Mouse (Mus musculus): ENCODE data around the gene Fam104a. TPM values are rescaled to one million over a fixed set of nuclear protein-coding genes. Genes with fewer than 3 reads are reported as not detected.
"Not testable (repeated sequence)": the region's sequence is repeated elsewhere in the genome, so short reads cannot be mapped to it uniquely, and the experiment has no call there.

Gene Fam104a
- total RNA-seq, 2 experiments from 2014 or later = 25.9 to 27.0 TPM

DNA sequence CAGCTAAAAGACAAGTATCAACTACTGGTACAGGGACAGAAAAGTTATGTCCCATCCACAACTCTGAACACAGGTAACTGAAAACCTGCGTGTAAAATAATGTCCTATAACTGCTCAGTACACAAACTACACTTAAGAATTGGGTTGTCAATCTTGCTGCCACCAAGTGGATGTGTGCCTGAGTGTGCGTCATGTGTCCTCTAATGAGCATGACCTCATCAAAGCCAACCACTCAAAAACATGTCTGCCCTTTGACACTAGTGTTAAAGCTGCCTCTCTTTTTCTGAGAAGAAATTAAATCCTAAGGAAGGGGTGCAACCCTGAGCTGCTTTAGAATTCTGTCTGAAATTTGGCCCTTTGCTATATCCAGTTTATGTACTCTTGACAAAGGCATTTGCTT is 19.7 kb downstream of the Fam104a start:
- no peak for DNase-seq

DNA sequence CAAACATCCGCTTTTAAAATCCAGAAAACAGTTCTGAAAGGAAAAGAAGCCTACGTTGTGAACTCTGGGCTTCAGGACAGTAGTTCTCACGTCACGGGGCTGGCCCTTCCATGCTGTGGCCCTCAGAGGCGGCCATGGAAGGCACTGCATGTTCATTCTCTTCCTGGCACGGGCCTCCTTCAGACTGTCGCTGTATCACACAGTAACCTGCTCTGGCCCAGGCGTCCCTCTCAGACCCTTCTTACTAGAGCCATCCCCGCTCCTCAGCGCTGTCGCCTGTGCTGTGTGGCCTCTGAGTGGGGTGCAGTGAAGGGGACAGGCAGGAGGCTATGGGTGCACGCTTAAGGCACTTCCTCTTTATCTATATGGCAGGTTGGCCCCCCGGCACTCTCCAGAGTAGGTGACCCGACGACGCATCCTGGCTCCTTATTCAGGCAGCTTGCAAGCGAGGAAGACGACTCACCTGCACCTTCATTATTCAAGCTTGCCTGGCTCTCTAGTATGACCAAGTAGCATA is 22.1 kb downstream of the Fam104a start:
- no peak for DNase-seq

DNA sequence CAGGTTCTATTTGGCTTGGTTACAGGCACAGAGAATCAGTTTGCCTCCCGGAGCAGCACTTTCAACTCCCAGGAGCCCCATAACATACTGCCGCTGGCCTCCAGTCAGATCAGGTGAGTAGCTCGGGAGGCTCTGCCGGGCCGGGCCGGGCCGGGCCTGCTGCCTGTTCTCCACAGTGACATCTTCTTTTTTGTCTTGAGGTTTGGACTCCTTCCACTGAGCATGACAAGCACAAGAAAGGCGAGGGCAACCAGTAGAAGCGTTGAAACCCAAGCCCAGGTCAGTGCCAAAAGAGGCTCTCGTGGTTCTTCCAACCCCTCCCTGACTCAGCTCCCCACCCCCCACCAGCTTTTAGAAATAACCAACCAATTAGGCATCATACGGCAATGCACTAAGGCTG is 23.0 kb downstream of the Fam104a start:
- DNase-seq = no peak

DNA sequence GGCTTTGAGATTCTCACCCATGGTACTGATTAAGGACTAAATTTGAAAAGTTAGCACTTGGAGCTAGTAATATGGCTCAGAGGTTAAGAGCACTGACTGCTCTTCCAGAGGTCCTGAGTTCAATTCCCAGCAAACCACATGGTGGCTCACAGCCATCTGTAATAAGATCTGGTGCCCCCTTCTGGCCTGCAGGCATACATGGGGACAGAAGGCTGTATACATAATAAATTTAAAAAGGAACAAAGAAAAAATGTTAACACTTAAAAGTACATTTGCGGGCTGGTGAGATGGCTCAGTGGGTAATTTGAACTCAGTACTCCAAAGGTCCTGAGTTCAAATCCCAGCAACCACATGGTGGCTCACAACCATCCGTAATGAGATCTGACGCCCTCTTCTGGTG is 23.7 kb downstream of the Fam104a start:
- not testable (repeated sequence) for DNase-seq

DNA sequence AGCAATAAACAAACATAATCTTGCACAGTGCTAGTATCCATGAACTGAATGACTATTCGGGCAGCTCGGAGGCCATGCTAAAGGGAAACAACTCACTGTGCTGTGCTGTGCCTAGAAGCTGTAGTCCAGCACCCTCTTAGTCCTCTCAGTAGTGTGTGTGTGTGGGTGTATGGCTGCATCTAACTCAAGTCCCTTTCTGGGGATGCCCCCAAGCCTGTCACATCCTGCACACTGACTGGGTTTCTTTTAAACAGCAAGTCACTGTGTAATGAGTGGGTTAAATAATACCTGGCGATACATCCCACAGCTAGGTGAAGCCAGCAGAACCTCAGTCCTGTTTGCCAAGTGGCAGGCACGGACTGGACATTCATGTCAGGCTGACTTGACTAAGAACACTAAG is 25.2 kb downstream of the Fam104a start:
- DNase-seq = no peak

DNA sequence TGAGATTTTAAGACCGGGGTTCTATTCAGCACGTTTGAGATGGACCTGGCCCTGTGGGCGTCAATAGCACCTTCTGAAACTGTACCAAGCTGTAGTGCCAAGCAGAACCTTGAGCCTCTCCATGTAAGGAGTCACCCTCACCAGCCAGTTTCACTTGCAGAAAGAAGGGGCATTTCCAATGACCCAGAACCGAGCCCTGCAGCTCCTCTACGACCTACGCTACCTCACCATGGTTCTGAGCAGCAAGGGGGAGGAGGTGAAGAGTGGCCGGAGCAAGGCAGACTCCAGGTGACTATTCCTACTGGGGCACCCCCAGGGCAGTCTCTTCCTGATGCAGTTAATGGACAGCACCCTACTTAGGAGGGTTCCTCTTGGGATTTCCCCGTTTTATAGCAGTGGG is 25.6 kb downstream of the Fam104a start:
- DNase-seq = no peak

DNA sequence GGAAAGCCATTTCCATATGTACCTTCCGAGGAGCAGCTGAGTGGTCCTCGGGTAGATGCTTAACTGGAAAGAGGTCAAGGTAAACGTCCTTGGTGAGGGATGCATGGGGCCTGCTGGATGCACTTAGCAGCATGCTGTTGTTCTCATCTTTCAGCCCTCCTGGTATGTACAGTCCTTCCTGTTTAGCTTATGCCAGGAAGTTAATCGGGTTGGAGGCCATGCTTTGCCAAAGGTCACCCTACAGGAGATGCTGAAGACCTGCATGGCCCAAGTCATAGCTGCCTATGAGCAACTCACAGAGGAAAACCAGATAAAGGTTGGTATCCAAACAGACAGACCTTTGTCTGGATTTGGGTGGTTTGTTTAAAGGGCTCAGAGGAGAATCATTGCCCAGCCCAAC is 26.7 kb downstream of the Fam104a start:
- no peak for DNase-seq

DNA sequence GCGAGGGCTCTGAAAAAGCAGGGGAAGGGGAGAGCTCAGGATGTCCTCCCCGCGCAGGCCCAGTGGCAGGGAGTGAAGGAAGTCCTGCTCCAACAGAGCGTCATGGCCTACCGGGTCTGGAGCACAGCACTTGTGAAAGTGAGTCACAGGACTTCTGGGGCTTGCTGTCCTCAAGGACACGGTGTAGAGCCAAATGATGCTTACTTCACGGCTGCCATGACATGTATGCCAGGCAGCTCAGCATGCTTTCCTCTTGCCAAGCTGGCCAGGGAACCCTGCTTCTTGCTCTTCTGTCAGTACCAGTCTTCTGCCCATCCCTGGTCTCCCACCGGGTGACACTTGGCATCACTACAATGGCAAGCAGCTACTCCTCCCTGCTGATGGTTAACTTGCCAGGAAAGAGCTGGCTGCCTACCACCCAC is 27.4 kb downstream of the Fam104a start:
- DNase-seq = peak; percentile 58

DNA sequence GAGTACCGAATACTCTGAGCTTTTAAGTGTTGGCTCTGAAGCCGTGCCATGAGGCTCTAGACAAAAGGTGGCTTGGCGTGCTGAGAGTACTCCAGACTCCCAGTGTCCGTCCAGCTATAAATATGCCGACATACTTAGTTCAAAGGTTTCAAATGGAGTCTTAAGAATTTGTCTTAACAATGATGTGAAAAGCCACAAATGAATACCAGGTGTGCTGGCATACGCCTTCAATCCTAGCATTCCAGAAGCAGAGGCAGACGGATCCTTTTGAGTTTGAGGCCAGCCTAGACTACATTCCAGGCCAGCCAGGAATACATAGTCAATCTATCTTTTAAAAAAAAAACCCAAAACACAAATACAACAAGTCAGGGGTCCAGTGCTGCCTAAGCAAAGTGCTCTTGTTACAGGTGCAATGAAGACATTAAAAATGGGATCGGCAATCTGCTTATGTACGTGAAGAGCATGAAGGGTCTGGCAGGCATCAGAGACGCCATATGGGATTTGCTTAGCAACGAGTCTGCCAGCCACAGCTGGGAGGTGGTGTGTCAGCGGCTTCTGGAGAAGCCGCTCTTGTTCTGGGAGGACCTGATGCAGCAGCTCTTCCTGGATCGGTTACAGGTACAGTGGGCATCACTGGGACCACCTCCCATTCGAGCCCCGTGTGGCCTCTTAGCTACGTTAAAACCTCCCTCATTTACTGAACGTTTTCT is 29.2 kb downstream of the Fam104a start:
- no peak for DNase-seq

DNA sequence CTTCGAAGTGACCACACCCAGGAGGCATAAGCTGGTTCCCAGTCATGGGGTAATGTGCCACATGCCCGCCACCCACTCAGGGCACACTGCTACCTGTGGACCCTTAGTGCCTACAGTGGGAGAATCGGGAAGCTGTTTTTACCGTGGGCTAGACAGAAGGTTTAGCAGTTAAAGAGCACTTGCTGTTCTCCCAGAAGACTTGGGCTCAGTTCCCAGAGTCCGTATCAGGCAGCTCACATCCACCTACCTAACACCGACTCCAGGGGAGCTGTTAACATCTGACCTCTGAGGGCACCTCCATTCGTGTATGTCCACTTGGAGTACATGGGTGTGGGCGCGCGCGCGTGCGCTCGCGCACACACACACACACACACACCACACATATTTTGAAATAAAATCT is 29.9 kb downstream of the Fam104a start:
- no peak for DNase-seq

DNA sequence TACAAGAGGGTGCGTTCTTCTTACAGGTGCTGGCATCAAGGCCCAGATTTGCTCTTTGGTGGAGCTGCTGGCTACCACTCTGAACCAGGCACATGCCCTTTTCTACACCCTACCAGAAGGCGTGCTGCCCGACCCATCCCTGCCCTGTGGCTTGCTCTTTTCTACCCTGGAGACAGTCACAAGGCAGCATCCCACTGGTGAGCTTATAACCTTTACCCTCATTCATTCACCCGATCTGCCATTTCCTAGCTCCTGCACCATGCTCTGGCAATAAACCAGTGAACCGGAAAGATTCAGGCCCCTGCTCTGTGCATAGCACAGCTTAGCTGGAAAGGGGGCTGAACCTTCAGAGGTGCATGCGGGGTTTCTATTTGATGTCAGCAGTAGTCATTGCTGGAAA is 31.4 kb downstream of the Fam104a start:
- no peak for DNase-seq

DNA sequence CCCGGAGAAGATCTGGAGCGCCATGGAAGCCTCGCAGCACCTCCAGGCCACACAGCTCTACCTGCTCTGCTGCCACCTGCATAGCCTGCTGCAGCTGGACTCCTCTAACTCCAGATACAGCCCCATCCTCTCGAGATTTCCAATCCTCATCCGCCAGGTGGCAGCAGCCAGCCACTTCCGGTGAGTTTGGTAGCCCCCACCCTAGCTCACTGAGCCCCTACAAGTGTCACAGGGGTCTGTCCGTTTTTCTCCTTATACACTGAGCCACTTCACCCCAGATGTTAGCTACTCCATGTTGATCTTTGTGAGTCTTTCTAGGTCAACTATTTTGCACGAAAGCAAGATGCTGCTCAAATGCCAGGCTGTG is 32.1 kb downstream of the Fam104a start:
- peak; percentile 35 for DNase-seq

DNA sequence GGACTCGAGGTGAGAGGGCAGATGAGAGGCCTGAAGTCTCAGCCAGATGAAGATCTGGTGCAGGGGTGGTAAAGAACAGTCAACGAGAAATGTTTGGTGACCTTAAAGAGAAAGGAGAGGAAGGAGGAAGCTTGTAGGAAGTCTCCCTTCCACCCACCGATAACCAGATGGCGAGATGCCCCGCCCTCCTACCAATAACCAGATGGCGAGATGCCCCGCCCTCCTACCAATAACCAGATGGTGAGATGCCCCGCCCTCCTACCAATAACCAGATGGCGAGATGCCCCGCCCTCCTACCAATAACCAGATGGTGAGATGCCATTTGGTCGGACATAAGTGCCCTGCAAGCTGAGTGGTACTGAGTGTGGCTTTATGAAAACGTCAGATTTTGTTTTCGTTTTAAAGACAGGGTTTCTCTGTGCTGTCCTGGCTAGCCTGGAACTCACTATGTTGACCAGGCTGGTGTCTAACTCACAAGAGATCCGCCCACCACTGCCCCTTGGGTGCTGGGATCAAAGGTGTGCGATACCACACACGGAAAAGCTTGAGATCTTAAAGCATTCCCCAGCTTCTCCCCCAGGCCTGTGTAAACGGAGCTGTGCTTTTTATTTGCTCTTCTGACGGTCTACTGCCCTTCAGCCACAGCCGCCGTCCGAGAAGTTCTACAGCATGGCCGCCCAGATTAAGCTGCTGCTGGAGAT is 32.6 kb downstream of the Fam104a start:
- no peak for DNase-seq

DNA sequence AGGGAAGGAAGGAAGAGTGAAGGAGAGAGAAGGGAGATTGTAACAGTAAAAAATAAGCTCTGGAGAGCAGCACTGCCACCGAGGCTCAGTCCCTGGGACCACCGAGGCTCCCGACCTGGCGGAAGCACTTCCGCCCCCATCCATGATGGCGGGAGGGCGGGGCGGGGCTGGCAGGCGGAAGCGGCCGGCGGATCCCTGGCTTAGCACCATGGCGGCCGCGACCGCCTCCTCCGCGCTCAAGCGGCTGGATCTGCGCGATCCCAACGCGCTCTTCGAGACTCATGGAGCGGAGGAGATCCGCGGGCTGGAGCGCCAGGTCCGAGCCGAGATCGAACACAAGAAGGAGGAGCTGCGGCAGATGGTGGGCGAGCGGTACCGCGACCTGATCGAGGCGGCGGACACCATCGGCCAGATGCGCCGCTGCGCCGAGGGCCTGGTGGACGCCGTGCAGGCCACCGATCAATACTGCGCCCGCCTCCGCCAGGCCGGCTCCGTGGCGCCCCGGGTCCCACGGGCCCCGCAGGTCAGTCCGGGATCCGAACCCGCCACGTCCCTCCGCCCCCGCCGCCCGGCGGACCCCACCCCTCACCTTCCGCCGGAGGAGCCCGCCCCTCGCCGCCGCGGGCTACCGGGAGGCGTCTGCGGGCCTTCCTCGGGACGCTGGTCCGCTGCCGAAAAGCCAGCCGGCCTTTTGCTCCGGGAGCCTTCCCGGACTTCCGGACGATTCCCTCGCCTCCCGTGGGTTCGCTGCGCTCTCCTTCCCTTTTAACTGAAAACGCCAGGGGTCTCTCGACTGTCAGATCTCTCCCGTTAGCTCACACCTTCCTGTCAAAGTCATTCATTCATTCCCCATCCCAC is 34.4 kb downstream of the Fam104a start, which contains the start of gene Slc39a11:
TSS of gene Slc39a11 (minus strand) at position 727 of the 858 bp plus-strand sequence.
- peak; percentile 84 for DNase-seq

DNA sequence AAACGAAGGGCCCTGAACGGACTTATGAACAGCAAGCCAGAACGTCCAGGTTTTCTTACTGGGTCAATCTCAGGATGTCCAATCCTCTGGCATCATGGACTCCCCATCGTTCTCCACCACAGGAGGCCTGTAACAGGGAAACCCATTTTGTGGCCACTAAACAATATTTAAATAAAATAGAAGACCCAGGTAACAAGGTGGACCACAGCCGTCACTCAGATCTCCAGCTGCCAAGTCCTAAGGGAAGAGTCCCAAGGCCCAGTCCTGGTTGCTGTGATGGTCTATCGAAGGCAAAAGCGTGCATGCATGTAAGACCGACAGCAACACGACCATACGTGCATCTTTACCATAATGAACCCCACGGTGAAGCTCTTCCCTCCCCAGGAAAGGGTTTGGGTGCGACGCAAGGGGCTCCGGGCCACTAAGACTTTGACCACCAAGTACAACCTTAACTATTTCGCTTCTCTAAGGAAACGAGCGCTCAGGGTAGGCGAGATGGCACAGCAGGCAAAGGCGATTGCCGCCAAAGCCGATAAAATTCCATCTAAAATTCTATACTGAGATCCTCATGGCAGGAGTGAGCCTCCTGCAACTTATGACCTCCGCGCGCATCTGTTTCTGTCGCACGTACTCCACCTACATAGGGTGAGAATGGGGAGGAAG is 35.1 kb downstream of the Fam104a start, which contains the start of gene Cog1:
TSS of gene Cog1 (plus strand) at position 480 of the 663 bp plus-strand sequence.
- no peak for DNase-seq

DNA sequence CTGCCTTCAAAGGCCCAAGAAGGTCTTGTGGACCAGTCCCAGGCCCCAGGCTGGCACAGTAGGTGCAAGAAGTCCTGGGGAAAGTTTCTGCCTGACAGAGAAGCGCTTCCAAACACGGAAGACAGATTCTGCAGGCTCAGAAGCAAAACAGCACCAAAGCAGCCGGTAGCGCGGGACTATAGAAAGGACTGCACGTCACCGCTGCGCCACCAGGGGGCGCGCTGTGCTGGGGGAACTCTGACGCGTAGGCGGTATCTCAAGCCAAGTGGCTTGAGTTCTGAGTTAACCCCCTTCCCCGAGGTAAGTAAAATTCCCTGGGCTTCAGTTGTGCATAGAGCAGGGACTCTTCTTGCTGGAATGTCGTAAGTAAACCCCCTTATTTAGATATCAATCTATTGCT is 35.8 kb downstream of the Fam104a start:
- DNase-seq = peak; percentile 92

DNA sequence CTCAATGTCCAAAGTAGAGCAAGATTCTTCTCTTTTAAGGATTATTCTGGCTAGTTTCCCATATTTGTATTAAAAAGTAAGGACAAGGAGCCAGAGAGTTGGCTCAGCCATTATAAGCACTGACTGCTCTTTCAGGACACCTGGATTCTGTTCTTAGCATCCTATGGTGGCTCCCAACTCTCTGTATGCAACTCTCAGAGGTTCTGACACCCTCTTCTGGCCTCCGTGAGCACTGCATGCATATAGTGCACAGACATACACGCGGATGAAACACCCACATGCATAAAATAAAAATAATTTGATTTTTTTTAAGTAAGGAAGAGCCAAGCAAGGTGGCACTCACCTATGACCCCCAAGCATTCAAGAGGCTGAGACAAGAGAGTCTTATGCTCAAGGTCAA is 38.8 kb downstream of the Fam104a start:
- no peak for DNase-seq

DNA sequence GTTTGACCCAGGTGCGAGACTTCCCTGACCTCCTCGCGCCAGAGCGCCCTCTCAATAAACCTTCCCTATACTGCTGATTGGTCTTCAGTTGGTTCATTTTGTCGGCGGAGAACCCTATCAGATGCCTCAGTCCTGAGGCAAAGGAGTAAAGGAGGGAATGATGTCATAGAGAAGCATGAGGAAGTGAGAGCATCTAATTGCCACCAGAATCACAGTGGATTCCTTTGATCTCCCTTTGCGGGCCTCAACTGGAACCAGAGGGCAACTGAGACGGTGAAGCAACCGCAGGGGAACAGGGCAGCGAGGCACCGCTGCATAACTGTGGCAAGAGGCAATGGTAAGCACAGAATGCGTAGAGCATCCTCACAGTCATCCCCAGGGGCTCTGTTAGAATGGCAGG is 45.3 kb downstream of the Fam104a start:
- no peak for DNase-seq

DNA sequence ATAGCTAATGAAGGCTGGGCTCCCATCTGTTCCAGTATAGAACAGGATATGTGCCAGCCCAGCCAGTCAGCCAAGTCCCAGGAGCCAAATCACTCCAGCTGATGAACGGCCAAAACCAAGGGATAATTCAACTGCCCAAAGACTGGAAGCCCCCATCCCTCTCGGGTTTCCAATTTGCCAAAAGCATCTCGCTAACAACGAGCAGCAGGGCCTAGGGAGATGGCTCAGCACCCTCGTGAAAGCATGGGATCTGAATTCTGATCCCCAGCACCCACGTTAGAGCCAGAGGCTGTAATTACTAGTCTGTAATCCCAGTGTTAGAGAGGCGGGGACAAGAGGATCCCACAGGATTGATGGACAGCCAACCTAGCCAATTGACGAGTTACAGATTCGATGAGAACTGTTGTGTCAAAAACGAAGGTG is 49.2 kb downstream of the Fam104a start:
- DNase-seq = no peak

DNA sequence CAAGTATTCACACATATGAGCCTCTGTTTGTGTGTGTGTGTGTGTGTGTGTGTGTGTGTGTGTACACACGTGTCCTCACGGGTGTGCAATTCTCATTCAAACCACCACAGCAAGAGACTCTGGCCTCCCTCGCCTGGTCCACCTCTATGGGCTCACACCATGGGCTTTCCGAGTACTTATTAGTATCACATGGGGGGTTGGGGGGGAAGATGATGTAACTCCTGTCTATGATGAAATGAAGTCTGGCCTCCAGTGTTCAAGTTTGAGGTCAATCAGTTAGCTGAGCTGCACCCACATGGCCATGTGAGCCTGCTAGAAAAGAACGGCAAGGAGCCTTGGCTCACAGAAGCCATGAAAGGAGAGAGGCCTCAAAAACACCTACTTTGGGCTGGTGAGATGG is 50.6 kb downstream of the Fam104a start:
- no peak for DNase-seq

DNA sequence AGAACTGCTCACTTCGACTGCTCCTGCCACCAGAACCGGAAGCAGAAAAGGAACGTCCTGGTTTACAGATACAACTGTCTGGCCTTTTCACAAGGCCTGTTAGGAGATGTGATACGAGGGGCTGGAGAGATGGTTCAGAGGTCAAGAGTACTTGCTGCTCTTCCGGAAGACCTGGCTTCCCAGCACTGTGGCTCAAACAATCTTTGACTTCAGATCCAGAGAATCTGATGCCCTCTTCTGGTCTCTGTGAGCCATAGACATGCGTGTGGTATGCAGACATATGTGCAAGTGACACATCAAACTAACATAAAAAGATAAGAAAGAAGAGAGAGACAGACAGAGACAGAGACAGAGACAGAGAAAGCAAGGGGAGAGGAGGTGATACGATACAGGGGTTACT is 51.7 kb downstream of the Fam104a start:
- DNase-seq = no peak

DNA sequence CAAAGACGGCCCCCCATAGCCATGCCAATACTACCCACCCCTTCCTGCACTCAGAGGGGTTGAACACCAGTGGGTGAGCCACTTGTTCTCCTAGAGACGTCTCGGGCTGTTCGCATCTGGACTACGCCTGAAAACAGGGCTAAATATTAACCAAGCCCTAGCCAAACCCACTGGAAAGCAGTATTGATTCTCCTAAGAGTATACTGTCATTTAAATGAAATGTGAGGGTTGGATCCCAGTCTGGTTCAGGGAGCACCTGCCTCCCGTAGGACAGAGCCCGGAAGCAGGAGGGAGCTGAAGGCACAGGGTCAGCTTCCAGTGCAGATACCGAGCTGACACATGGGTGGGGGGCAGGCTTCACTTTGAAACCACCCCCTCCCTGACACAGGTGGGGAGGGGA is 52.1 kb downstream of the Fam104a start:
- DNase-seq = no peak

All from adrenal gland, postnatal 10 days (tissue).